Mouse (Mus musculus) MN1 (cell line): Measurements from ENCODE around the gene Dnajc21.
A peak's percentile ranks its signal among the peaks of the same experiment; 100 is the strongest.

Experiments
- DNase-seq: peaks from one replicate; pipeline ENCODE4 v3.0.0-alpha.2; 2016; ENCODE audit warnings: low spot score

The Dnajc21 gene

DNA sequence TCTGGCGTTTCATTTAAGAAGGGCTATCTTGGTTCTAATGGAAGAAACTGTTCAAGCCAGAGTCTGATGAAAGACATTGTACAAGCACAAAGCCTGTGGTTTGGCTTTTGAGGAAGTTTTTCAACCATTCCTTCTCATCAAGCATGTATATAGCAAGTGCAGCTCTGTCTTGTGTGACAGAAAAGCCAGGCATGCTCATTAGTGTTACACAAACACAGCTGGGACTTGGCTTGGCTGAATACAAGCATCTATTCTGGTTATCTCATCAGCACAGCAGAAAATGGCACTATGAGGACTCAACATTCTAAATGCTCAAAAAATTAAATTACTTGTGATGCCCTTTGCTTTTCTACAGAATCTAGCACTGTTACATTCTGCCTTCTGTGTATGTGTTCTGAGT is 33.4 kb downstream of the Dnajc21 start:
- peak; percentile 38 for DNase-seq

DNA sequence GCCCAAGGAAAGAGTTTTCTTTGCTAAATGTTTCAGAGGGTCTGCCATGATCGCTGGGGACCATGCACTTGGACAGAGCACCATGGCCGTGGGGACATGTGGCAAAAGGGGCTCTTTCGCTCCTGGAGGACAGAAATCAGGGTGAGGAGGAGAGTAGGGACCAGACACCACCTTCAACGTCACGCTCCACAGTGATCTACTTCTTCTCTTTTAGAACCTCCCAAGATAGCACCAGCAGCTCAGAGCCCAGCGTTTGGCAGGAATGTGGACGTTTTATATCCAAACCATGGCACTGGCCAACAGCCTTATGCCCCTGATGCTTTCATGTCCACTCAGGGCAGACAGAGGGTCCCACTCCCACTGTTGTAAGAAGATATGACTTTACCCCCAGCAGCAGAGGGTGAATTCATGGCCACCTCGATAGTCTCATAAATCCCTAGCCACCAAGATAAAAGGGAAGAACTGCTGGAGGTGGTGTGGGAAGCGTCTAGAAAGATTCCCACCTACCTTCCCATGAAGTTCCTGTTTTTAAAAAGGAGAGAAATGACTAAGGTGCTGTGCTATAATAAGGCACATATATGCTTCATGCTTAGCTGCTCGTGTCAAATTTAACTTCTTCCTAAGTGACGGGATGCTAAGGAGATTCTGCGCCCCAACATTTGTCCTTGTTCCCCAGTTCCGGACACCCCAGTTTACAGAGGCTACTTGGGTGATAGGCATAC is 43.6 kb downstream of the Dnajc21 start:
- DNase-seq: no peak

- no peak for DNase-seq
Measured at GRCm38 (mm10) chr15:10426124-10426523, 44.2 kb downstream of the Dnajc21 start.

- DNase-seq: no peak
Measured at GRCm38 (mm10) chr15:10421785-10422144, 48.6 kb downstream of the Dnajc21 start.

- DNase-seq: no peak
Measured at GRCm38 (mm10) chr15:10421138-10421784, 49.1 kb downstream of the Dnajc21 start.

DNA sequence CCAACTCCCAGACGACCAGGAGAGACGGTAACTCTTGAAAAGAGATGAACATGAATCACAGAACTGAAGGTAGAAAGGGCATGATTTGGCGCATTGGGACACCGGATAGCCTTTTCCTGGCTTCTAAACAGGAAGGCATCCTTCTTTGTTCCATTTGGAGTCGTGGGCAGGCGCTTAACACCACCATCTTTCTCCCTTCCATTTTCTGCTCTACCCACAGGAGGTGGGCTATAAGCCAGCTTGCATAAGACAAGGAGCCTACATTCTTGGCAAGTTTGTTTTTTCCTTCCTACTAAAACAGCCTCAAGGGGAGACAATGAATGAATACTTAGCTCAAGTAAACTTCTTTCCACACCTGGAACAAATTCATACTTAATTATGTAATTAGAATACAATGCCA is 56.7 kb downstream of the Dnajc21 start:
- no peak for DNase-seq

- no peak for DNase-seq
Measured at GRCm38 (mm10) chr15:10410881-10411280, 59.4 kb downstream of the Dnajc21 start.

DNA sequence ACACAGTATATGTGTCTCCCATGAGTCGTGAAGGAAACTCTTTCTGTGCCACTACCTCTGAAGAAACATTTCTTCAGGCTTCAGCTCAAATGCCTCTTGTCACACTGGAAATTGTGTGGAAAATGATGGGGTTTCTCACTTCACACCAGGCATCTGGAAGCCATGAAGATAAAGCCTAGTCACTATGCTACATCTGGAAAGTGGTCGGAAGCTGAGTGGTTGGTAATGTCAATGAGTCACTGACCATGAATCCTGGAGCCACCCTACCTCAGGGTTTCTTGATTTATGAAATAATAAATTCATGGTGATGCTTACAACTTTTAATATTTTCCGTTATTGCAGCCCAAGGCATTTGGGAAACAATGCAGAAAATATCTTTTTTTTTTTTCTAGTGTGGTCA is 60.5 kb downstream of the Dnajc21 start:
- DNase-seq: no peak

GRCm38 (mm10) chr15:10400415-10400814 is 69.9 kb downstream of the Dnajc21 start:
- no peak for DNase-seq

DNA sequence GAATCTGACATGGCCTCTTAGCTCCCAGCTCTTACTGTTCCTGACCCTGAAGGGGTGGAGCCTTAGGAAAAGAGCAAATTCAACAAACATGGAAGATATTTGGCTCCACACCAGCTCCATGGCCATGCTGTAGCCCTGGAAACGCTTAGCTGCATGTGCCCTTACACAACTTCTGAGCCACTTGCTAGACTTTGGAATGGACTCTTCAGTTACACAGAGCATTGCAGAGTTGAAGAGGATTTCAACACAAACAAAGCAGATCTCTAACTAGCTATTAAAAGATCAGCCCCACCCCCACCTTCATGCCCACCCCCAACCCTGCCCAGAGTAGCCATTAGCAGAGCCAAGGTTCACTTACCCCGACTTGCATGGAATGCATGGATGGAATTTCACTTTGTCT is 70.5 kb downstream of the Dnajc21 start:
- DNase-seq: no peak
